Mouse (Mus musculus) liver, adult 2 months (tissue): Measurements from ENCODE around the gene Pde8b. TPM values are rescaled to one million over a fixed set of nuclear protein-coding genes. Genes with fewer than 3 reads are reported as not detected.

Experiments used
- DNase-seq: peaks from one replicate; pipeline ENCODE4 v3.0.0-alpha.2; 2011; ENCODE audit warnings: low read depth, low spot score; ENCODE audit errors: extremely low read depth
- H3K27ac ChIP-seq: fragments of 200-500 bp; replicated peaks from 2 replicates; pipeline ENCODE4 v1.5.1; 2012; ENCODE audit warnings: low read depth, mild to moderate bottlenecking, control low read depth, inconsistent platforms, low read length; ENCODE audit not compliant: insufficient read depth
- H3K27me3 ChIP-seq: fragments of 200-500 bp; 2 replicates; pipeline ENCODE4 v1.6.1; 2012; ENCODE audit warnings: mild to moderate bottlenecking, moderate library complexity, low read length, inconsistent platforms; ENCODE audit not compliant: control insufficient read depth, insufficient read depth
- H3K36me3 ChIP-seq: fragments of 200-500 bp; 2 replicates; pipeline ENCODE4 v1.6.1; 2012; ENCODE audit warnings: low read length, inconsistent platforms; ENCODE audit not compliant: control insufficient read depth, insufficient read depth
- H3K4me1 ChIP-seq: fragments of 200-500 bp; 2 replicates; pipeline ENCODE4 v1.6.1; 2011; ENCODE audit warnings: low read length; ENCODE audit not compliant: control insufficient read depth, insufficient read depth
- H3K4me3 ChIP-seq: fragments of 200-500 bp; 2 replicates; pipeline ENCODE4 v1.5.1; 2011; ENCODE audit warnings: low read depth, mild to moderate bottlenecking, control low read depth, low read length, moderate library complexity; ENCODE audit not compliant: insufficient read depth
- H3K79me2 ChIP-seq: fragments of 200-500 bp; 2 replicates; pipeline ENCODE4 v1.6.1; 2012; ENCODE audit warnings: inconsistent platforms, mild to moderate bottlenecking, low read length, moderate library complexity; ENCODE audit not compliant: control insufficient read depth, insufficient read depth
- H3K9ac ChIP-seq: fragments of 200-500 bp; 2 replicates; pipeline ENCODE4 v1.6.1; 2012; ENCODE audit warnings: low read depth, mild to moderate bottlenecking, control low read depth, inconsistent platforms, low read length
- CTCF ChIP-seq: fragments of 200-500 bp; IDR thresholded peaks from 2 replicates; pipeline ENCODE4 v1.5.1; 2011; ENCODE audit warnings: low read depth, low read length, control low read depth
- POLR2A ChIP-seq: fragments of 200-500 bp; IDR thresholded peaks from 2 replicates; pipeline ENCODE4 v1.6.1; 2011; ENCODE audit warnings: low read length, control low read depth; ENCODE audit not compliant: insufficient read depth; ENCODE audit errors: extremely low read depth
- WGBS: fragments of 180-500 bp; shearing (Covaris S2); methylation state at CpG from one replicate; pipeline ENCODE4 v1.1.7; 2018; 5-methylcytosine and 5-hydroxymethylcytosine counted together
- polyA plus RNA-seq: library from polyadenylated mRNA; depleted of rRNA; stranded (reverse); fragments of >200 nt; gene quantifications from 2 replicates; pipeline ENCODE4 v1.2.3, GENCODE M21; 2012
- total RNA-seq: library from RNA; depleted of rRNA; stranded (reverse); fragments of >200 nt; gene quantifications from 2 replicates; pipeline ENCODE4 v1.2.3, GENCODE M21; 2014

The Pde8b gene
- total and polyA plus RNA-seq, 2 experiments, result 1.4 to 1.5 TPM

GRCm38 (mm10) chr13:95009261-95009660 is 240.9 kb downstream of the Pde8b start:
- Histone ChIP-seq H3K4me3 (no peak overlapping the region), H3K79me2 (no peaks in the 10 kb centered on the region), H3K9ac (no peak overlapping the region), H3K4me1 (no peaks in the 10 kb centered on the region), H3K27ac (no peak overlapping the region), H3K27me3 (no peaks in the 10 kb centered on the region), H3K36me3 (peaks cover 15% of the 10 kb centered on the region)
- TF ChIP-seq CTCF (no peak), POLR2A (no peak)
- 91% methylated on average over 7 of the region's 7 CpGs for WGBS
- DNase-seq, result no peak

GRCm38 (mm10) chr13:95007281-95007680 is 242.9 kb downstream of the Pde8b start:
- no peak for DNase-seq
- no peak overlapping the region for H3K27ac ChIP-seq
- WGBS, result 86% methylated on average over 8 of the region's 8 CpGs
- no peak overlapping the region for H3K9ac ChIP-seq
- H3K36me3 ChIP-seq, result peaks cover 15% of the 10 kb centered on the region
- no peaks in the 10 kb centered on the region for H3K27me3 ChIP-seq
- TF ChIP-seq POLR2A, result no peak
- TF ChIP-seq CTCF, result no peak
- H3K4me3 ChIP-seq, result no peak overlapping the region
- H3K79me2 ChIP-seq, result no peaks in the 10 kb centered on the region
- H3K4me1 ChIP-seq, result no peaks in the 10 kb centered on the region

GRCm38 (mm10) chr13:94990516-94990915 is 259.6 kb downstream of the Pde8b start:
- H3K4me3 ChIP-seq, result no peak overlapping the region
- no peak for TF ChIP-seq POLR2A
- no peak for TF ChIP-seq CTCF
- peaks cover 2% of the 10 kb centered on the region for H3K4me1 ChIP-seq
- no peaks in the 10 kb centered on the region for H3K36me3 ChIP-seq
- H3K27me3 ChIP-seq, result no peaks in the 10 kb centered on the region
- DNase-seq, result peak; percentile 33
- no peak overlapping the region for H3K27ac ChIP-seq
- 50% methylated on average over 5 of the region's 5 CpGs for WGBS
- no peak overlapping the region for H3K9ac ChIP-seq
- no peaks in the 10 kb centered on the region for H3K79me2 ChIP-seq

- no peak for DNase-seq
- Histone ChIP-seq H3K4me3 (no peak overlapping the region), H3K36me3 (peaks cover 2% of the 10 kb centered on the region; the same call in 1 of the 2 replicates), H3K79me2 (no peaks in the 10 kb centered on the region), H3K27me3 (no peaks in the 10 kb centered on the region), H3K4me1 (peaks cover 1% of the 10 kb centered on the region; the same call in 1 of the 2 replicates), H3K9ac (no peak overlapping the region), H3K27ac (no peak overlapping the region)
- WGBS, result 77% methylated on average over 7 of the region's 7 CpGs
- TF ChIP-seq CTCF (no peak), POLR2A (no peak)
These were observed 271.1 kb downstream of the Pde8b start for GRCm38 (mm10) chr13:94979081-94979480.

GRCm38 (mm10) chr13:94976219-94977186 is 273.6 kb downstream of the Pde8b start, which contains the start of gene Wdr41:
Gene Wdr41, plus strand, starts transcription at chr13:94976344.
- under 1% methylated on average over 68 of the region's 68 CpGs for WGBS
- Histone ChIP-seq H3K9ac (peak within 1 kb of the TSS; percentile 99), H3K27ac (peak within 1 kb of the TSS; percentile 98), H3K79me2 (no peaks in the 10 kb centered on the region), H3K27me3 (no peaks in the 10 kb centered on the region), H3K4me1 (peaks cover 1% of the 10 kb centered on the region; the same call in 1 of the 2 replicates), H3K36me3 (0 out of 2 replicates have a peak, but pooled peaks cover 2% of the 10 kb centered on the region), H3K4me3 (peak within 1 kb of the TSS; percentile 92)
- peak; percentile 79 for DNase-seq
- TF ChIP-seq POLR2A, result 0 out of 2 replicates have a peak, but pooled peaks have one; percentile 10
- peak; percentile 92 for TF ChIP-seq CTCF
